Mouse (Mus musculus) limb, embryonic 15.5 days (tissue): ENCODE data around the gene Magi2. TPM values are rescaled to one million over a fixed set of nuclear protein-coding genes. Genes with fewer than 3 reads are reported as not detected.

Experiments
- ATAC-seq: fragments of 200-750 bp; cut with Nextera tagmentation; 2 replicates; pipeline ENCODE4 v1.8.0; 2017; ENCODE audit warnings: low read depth, moderate TSS enrichment; ENCODE audit not compliant: insufficient number of reproducible peaks, low FRiP score, low TSS enrichment
- H3K27ac ChIP-seq: fragments of 300-500 bp; sonication (generic); 2 replicates; pipeline ENCODE4 v1.5.1; 2015; ENCODE audit warnings: moderate library complexity, mild to moderate bottlenecking, inconsistent platforms
- H3K27me3 ChIP-seq: fragments of 300-500 bp; sonication (generic); 2 replicates; pipeline ENCODE4 v1.6.1; 2015; ENCODE audit warnings: inconsistent platforms
- H3K36me3 ChIP-seq: fragments of 300-500 bp; sonication (generic); 2 replicates; pipeline ENCODE4 v1.6.1; 2015; ENCODE audit warnings: inconsistent platforms
- H3K4me1 ChIP-seq: fragments of 300-500 bp; sonication (generic); 2 replicates; pipeline ENCODE4 v1.6.1; 2015; ENCODE audit warnings: inconsistent platforms
- H3K4me2 ChIP-seq: fragments of 300-500 bp; sonication (generic); 2 replicates; pipeline ENCODE4 v1.6.1; 2015; ENCODE audit warnings: mild to moderate bottlenecking, inconsistent platforms
- H3K4me3 ChIP-seq: fragments of 300-500 bp; sonication (generic); 2 replicates; pipeline ENCODE4 v1.5.1; 2015; ENCODE audit warnings: mild to moderate bottlenecking, inconsistent platforms
- H3K9ac ChIP-seq: fragments of 300-500 bp; sonication (generic); 2 replicates; pipeline ENCODE4 v1.6.1; 2015; ENCODE audit warnings: inconsistent platforms
- H3K9me3 ChIP-seq: fragments of 300-500 bp; sonication (generic); 2 replicates; pipeline ENCODE4 v1.6.1; 2016; ENCODE audit warnings: inconsistent platforms
- WGBS: fragments of 180-500 bp; shearing (Covaris S2); methylation state at CpG from one replicate; pipeline ENCODE4 v1.1.7; 2015; 5-methylcytosine and 5-hydroxymethylcytosine counted together
- polyA plus RNA-seq: library from polyadenylated mRNA; unstranded; fragments of >200 nt; fragmentation: Nextera tagmentation; extraction: Ambion mirVana; gene quantifications from 2 replicates; pipeline ENCODE4 v1.2.1, GENCODE M21; 2015

Gene Magi2
- polyA plus RNA-seq, 1 experiment from 2014 or later, result 5.3 TPM

- no peaks in the 10 kb centered on the region for H3K27me3 ChIP-seq
- ATAC-seq, result no peak
- H3K9me3 ChIP-seq, result no peaks in the 10 kb centered on the region
- no peak overlapping the region for H3K27ac ChIP-seq
- H3K4me2 ChIP-seq, result no peak overlapping the region
- H3K4me1 ChIP-seq, result no peaks in the 10 kb centered on the region
- no peak overlapping the region for H3K9ac ChIP-seq
- no peak overlapping the region for H3K4me3 ChIP-seq
- 70% methylated on average over 2 of the region's 2 CpGs for WGBS
- H3K36me3 ChIP-seq, result no peaks in the 10 kb centered on the region
Measured at GRCm38 (mm10) chr5:19780076-19780475, 553.2 kb downstream of the Magi2 start.

DNA sequence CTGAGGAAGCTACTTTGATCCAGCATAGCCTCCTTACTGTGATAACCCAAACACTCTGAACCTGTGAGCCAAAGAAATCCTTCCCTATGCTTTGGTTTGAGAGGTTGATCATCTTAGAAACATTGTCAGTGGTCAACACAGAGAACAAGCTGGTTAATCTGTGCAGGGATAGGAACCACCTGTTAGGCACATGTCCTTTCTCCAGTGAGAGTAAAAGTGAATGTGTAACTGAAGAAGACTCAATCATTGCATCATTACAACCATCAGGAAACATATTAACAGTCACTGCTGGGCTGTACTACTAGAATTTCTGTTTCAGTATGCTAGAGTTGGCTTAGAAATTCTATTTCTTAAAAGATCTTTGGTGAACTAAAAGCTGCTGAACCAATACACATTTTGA lies 558.5 kb downstream of the Magi2 start:
- no peak for ATAC-seq
- Histone ChIP-seq H3K4me1 (no peaks in the 10 kb centered on the region), H3K9me3 (no peaks in the 10 kb centered on the region), H3K4me2 (no peak overlapping the region), H3K36me3 (no peaks in the 10 kb centered on the region), H3K27me3 (no peaks in the 10 kb centered on the region), H3K4me3 (no peak overlapping the region), H3K9ac (no peak overlapping the region), H3K27ac (no peak overlapping the region)

DNA sequence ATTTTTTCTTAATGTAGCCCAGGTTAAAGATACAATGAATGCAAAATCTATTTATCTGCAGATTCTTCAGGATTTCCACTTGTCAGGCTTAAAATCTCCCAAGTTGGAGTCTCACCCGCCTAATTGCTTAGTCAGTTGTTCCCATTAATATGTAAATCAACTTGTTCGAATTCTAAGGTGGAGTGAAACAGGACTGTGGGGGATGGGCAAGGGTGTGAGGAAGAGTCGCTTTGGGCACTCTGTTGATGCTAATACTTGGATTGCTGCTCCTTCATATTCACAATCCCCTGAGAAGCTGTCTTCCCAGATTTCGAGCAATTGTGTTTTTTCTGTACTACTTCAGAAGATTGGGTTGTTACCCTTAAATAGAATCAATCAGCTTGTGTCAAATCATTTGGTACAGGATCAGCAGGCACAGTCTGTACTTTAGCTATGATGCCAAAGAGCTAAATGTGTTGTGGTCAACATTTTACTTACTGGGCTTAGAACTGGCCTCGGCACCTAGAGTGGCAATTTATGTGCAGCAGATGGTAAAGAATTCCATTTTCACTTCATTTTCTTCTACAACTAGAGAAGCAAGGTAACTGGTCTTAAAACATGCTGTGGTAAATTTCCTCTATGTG lies 560.8 kb downstream of the Magi2 start:
- Histone ChIP-seq H3K27me3 (no peaks in the 10 kb centered on the region), H3K4me3 (no peak overlapping the region), H3K36me3 (no peaks in the 10 kb centered on the region), H3K9ac (no peak overlapping the region), H3K9me3 (no peaks in the 10 kb centered on the region), H3K4me2 (no peak overlapping the region), H3K4me1 (no peaks in the 10 kb centered on the region), H3K27ac (no peak overlapping the region)
- no peak for ATAC-seq
- 46% methylated on average over 5 of the region's 5 CpGs for WGBS

DNA sequence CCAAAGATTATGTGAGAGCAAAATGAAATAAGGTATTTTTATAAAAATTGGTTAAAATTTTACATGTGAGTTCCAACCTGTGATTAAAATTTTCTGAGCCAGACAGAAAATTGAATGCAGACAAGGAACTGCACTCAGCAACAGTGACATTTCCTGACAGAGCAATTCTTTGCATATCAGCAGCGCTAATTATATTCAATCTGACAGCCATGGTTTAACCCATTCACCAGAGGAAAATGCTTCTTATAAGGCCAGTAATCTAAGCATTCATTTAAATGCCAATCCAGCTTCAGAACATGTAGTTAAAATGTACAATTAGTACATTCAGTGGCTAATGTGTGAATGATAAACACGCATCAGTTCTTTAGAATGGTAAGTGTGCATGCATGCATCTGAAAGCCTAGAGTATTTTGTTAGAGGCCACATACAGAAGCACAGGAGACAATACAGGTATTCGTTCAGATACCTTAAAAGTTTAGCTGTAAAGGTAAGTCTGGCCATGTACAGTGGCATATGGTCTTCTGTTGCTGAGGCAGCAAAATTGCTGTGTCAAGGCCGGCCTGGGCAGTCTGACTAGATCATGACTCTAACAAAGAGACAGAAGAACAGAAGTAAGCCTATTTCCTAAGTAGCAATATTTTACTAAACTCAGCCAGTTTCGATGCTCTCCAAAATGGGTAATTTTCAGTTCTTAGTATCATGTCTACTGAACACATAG lies 576.4 kb downstream of the Magi2 start:
- no peaks in the 10 kb centered on the region for H3K27me3 ChIP-seq
- WGBS, result 89% methylated on average over 5 of the region's 5 CpGs
- no peaks in the 10 kb centered on the region for H3K36me3 ChIP-seq
- no peak for ATAC-seq
- H3K9me3 ChIP-seq, result no peaks in the 10 kb centered on the region
- no peak overlapping the region for H3K4me2 ChIP-seq
- no peak overlapping the region for H3K9ac ChIP-seq
- no peaks in the 10 kb centered on the region for H3K4me1 ChIP-seq
- no peak overlapping the region for H3K27ac ChIP-seq
- no peak overlapping the region for H3K4me3 ChIP-seq

- ATAC-seq, result no peak
- H3K9me3 ChIP-seq, result no peaks in the 10 kb centered on the region
- H3K27me3 ChIP-seq, result no peaks in the 10 kb centered on the region
- no peak overlapping the region for H3K27ac ChIP-seq
- no peak overlapping the region for H3K4me2 ChIP-seq
- no peaks in the 10 kb centered on the region for H3K4me1 ChIP-seq
- no peak overlapping the region for H3K4me3 ChIP-seq
- no peaks in the 10 kb centered on the region for H3K36me3 ChIP-seq
- H3K9ac ChIP-seq, result no peak overlapping the region
- WGBS, result 93% methylated on average over 2 of the region's 2 CpGs
Measured at GRCm38 (mm10) chr5:19822502-19822901, 595.7 kb downstream of the Magi2 start.

- Histone ChIP-seq H3K9ac (no peak overlapping the region), H3K9me3 (no peaks in the 10 kb centered on the region), H3K4me1 (no peaks in the 10 kb centered on the region), H3K27ac (no peak overlapping the region), H3K4me3 (no peak overlapping the region), H3K4me2 (no peak overlapping the region), H3K36me3 (no peaks in the 10 kb centered on the region), H3K27me3 (no peaks in the 10 kb centered on the region)
- ATAC-seq, result no peak
- 61% methylated on average over 2 of the region's 2 CpGs for WGBS
Measured at GRCm38 (mm10) chr5:19825943-19826342, 599.1 kb downstream of the Magi2 start.

GRCm38 (mm10) chr5:19829341-19829740 lies 602.5 kb downstream of the Magi2 start:
- WGBS, result 84% methylated on average over 2 of the region's 2 CpGs
- H3K27me3 ChIP-seq, result no peaks in the 10 kb centered on the region
- no peak for ATAC-seq
- H3K4me1 ChIP-seq, result no peaks in the 10 kb centered on the region
- no peaks in the 10 kb centered on the region for H3K36me3 ChIP-seq
- H3K4me3 ChIP-seq, result no peak overlapping the region
- no peak overlapping the region for H3K4me2 ChIP-seq
- no peak overlapping the region for H3K9ac ChIP-seq
- H3K27ac ChIP-seq, result no peak overlapping the region
- H3K9me3 ChIP-seq, result no peaks in the 10 kb centered on the region

DNA sequence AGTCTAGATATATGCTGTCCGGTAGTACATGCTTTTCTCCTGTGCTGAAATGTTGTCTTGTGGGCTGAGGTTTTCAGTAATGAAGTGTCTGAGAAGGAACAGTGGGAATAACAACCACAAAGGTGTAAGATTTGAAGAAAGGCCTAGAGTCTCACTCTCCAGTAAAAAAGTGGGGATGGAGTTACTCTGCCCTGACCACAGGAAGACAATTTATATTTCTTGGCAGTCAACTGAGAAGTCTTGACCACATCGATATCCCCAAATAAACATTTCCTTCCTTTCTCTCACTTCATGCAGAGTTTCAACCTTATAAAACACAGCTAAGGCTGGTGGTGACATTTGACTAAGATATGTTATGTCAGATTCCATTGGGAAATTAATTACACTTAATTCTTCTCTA lies 636.0 kb downstream of the Magi2 start:
- WGBS, result 39% methylated on average over 2 of the region's 2 CpGs
- Histone ChIP-seq H3K27me3 (no peaks in the 10 kb centered on the region), H3K36me3 (no peaks in the 10 kb centered on the region), H3K9me3 (no peaks in the 10 kb centered on the region), H3K4me2 (no peak overlapping the region), H3K4me3 (no peak overlapping the region), H3K27ac (no peak overlapping the region), H3K4me1 (no peaks in the 10 kb centered on the region), H3K9ac (no peak overlapping the region)
- no peak for ATAC-seq

DNA sequence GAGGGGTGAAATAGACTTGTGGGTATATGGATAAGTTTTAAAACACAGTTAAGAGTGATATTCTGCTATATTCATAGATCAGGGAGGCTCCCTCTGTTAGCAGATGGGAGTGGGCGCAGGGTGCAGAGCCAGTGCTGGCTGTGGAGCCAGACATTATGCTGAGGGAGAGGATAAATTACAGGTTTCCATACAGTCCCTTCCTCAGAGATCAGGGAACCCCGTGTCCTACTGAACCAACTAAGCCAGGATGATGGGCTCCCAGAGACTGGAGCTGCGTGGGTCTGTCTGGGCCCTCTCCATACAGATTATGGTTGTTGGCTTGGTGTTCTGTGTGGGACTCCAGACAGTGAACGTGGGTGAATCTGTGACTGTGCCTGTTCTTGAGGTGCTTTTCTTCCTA lies 643.6 kb downstream of the Magi2 start:
- Histone ChIP-seq H3K27me3 (no peaks in the 10 kb centered on the region), H3K36me3 (no peaks in the 10 kb centered on the region), H3K4me3 (no peak overlapping the region), H3K9me3 (no peaks in the 10 kb centered on the region), H3K27ac (no peak overlapping the region), H3K9ac (no peak overlapping the region), H3K4me2 (no peak overlapping the region), H3K4me1 (no peaks in the 10 kb centered on the region)
- ATAC-seq, result no peak
- 84% methylated on average over 4 of the region's 4 CpGs for WGBS

DNA sequence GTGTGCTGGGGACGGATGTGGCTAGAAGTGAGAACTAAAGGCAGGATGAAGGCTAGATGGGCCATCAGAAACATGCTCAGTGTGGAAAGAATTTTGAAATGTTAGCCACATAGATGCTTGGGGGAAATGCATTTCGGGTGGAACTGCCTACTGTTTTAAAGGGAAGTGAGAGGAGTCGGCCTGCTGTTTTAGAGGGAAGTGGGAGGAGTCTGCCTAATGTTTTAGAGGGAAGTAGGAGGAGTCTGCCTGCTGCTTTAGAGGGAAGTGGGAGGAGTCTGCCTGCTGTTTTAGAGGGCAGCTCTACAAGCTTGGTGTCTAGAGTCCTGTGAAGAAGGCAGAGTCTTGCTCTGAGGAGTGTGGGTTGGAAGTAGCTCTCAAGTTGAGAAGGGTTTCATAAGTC lies 664.9 kb downstream of the Magi2 start:
- no peak overlapping the region for H3K4me3 ChIP-seq
- no peak overlapping the region for H3K27ac ChIP-seq
- H3K9ac ChIP-seq, result no peak overlapping the region
- WGBS, result 73% methylated on average over 3 of the region's 3 CpGs
- ATAC-seq, result no peak
- H3K4me2 ChIP-seq, result no peak overlapping the region
- no peaks in the 10 kb centered on the region for H3K9me3 ChIP-seq
- H3K36me3 ChIP-seq, result no peaks in the 10 kb centered on the region
- H3K27me3 ChIP-seq, result no peaks in the 10 kb centered on the region
- no peaks in the 10 kb centered on the region for H3K4me1 ChIP-seq

DNA sequence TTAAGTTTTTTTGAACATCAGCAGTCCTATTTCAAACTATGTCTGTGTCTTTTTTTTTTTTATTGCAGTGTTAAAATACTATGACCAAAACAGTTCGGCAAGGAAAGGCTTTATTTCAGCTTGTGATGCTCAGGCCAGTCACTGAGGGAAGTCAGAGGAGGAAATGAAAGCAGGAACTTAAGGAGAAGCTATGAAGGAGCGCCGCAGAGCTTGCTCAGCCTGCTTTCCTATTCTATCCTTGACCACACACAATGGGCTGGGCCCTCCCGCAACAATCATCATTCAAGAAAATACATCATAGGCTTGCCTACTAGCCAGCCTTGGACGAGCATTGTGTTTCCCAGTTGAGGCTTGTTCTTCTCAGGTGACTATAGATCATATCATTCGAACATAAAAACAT lies 669.1 kb downstream of the Magi2 start:
- Histone ChIP-seq H3K4me3 (no peak overlapping the region), H3K36me3 (no peaks in the 10 kb centered on the region), H3K4me2 (no peak overlapping the region), H3K9ac (no peak overlapping the region), H3K4me1 (no peaks in the 10 kb centered on the region), H3K27ac (no peak overlapping the region), H3K27me3 (no peaks in the 10 kb centered on the region), H3K9me3 (no peaks in the 10 kb centered on the region)
- no peak for ATAC-seq
- 74% methylated on average over 6 of the region's 6 CpGs for whole genome bisulfite sequencing

DNA sequence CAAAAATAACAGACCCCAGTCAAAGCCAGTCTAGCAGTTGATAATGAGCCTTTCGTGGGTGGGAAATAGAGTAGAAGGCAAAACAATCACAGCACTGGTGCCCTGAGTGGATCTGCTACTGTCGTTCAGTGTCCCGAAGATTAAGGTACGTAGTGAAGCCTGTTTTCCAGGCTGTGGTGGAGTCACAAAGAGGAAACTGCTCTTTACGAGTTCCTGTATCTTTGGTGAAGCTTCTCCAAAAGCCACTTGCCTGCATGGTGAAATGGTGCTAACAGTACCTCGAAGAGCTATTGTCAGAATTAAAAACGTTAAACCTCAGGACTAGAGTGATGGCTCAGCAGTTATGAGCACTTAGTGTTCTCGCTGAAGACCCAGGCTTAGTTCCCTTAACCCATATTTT lies 674.8 kb downstream of the Magi2 start:
- Histone ChIP-seq H3K4me1 (no peaks in the 10 kb centered on the region), H3K4me2 (no peak overlapping the region), H3K27ac (no peak overlapping the region), H3K9ac (no peak overlapping the region), H3K9me3 (no peaks in the 10 kb centered on the region), H3K4me3 (no peak overlapping the region), H3K36me3 (no peaks in the 10 kb centered on the region), H3K27me3 (peaks cover 2% of the 10 kb centered on the region; the same call in 1 of the 2 replicates)
- WGBS, result 75% methylated on average over 8 of the region's 8 CpGs
- ATAC-seq, result no peak
